ENCODE assay signal across 8 mouse cellular contexts in genomic region chr5:34948861-34949760, GRCm38 (mm10). TPM values are rescaled to one million over a fixed set of nuclear protein-coding genes. Genes with fewer than 3 reads are reported as not detected.
DNase-seq lines count a peak whose midpoint lies in the region; ATAC-seq and TF ChIP-seq lines count a peak whose summit lies in the region.

Gene Rgs12, plus strand, starts transcription at chr5:34949445.

- no peak for TF ChIP-seq CTCF in cerebellum, adult 2 months (IDR thresholded peaks at IDR 0.05; ENCODE audit: borderline replicate concordance, insufficient read depth, low read depth, low read length)

- peaks cover 25% of the 10 kb centered on the region for H3K36me3 ChIP-seq in hindbrain, embryonic 10.5 days

- H3K27me3 ChIP-seq in cerebellum, adult 2 months (ENCODE audit: control insufficient read depth, insufficient read depth, low read length) = no peaks in the 10 kb centered on the region; the same call in 1 of the 2 replicates
- H3K27me3 ChIP-seq in hindbrain, embryonic 10.5 days (ENCODE audit: insufficient read depth, poor library complexity, severe bottlenecking) = no peaks in the 10 kb centered on the region

- no peak for TF ChIP-seq POLR2A in cerebellum, adult 2 months (IDR thresholded peaks at IDR 0.05; ENCODE audit: borderline replicate concordance, insufficient read depth, low read length)

- H3K27ac ChIP-seq in cerebellum, adult 2 months (ENCODE audit: insufficient read depth, low read length) = peak within 1 kb of the TSS; percentile 52; the same call in 1 of the 2 replicates
- H3K27ac ChIP-seq in hindbrain, embryonic 10.5 days = peak within 1 kb of the TSS; percentile 99

- ATAC-seq in frontal cortex, adult (ENCODE audit: low TSS enrichment) = peak; percentile 53; the same call in 1 of the 2 replicates

- H3K4me3 ChIP-seq in cerebellum, adult 2 months (replicated peaks; ENCODE audit: insufficient read depth, low read depth, low read length) = peak within 1 kb of the TSS; percentile 57
- peak within 1 kb of the TSS; percentile 90 for H3K4me3 ChIP-seq in hindbrain, embryonic 10.5 days

- H3K4me1 ChIP-seq in cerebellum, adult 2 months (ENCODE audit: control insufficient read depth, insufficient read depth, low read length) = no peaks in the 10 kb centered on the region
- peaks cover 46% of the 10 kb centered on the region for H3K4me1 ChIP-seq in hindbrain, embryonic 10.5 days (replicated peaks)

- peak; percentile 89 for DNase-seq in MN1 (ENCODE audit: low spot score)
- DNase-seq in cerebellum, adult 2 months = peak; percentile 49 to 58
- peak; percentile 94 for DNase-seq in hindbrain, embryonic 10.5 days (ENCODE audit: low spot score)
- peak; percentile 57 to 62 for DNase-seq in layer of hippocampus, postnatal 14 days (ENCODE audit: low spot score in 2 of 2)
- DNase-seq in lung, postnatal 36 days = peak; percentile 90
- peak; percentile 88 for DNase-seq in retina, embryonic 14.5 days (ENCODE audit: low spot score)
- peak; percentile 76 to 79 for DNase-seq in urinary bladder, adult 18-20 months (ENCODE audit: low spot score in 2 of 2)

- 2% methylated on average over 84 of the region's 84 CpGs for WGBS in cerebellum, adult 2 months
- WGBS in hindbrain, embryonic 10.5 days = under 1% methylated on average over 81 of the region's 84 CpGs

- H3K9me3 ChIP-seq in hindbrain, embryonic 10.5 days = peaks cover 8% of the 10 kb centered on the region; the same call in 1 of the 2 replicates

RNA-seq across cellular contexts. Expression of gene Rgs12, which starts in this region (rescaled TPM):
- 13.0 and 16.0 TPM in 2 replicates for polyA plus RNA-seq in cerebellum, adult 2 months (2012; rRNA removed)
- polyA plus RNA-seq in hindbrain, embryonic 10.5 days (2016; fragmentation: Nextera tagmentation; extraction: Ambion mirVana) = 62.4 and 74.3 TPM in 2 replicates
- total RNA-seq in layer of hippocampus, postnatal 14 days (2021) = 10 to 100 TPM; 44.3 to 50.3 TPM

Comparison
In these comparisons a context has a peak if more than half of its experiments do, and no peak if none do; other contexts are left out.
1. Peak in every context shown above with its lines: DNase-seq, ATAC-seq, H3K4me3 ChIP-seq and H3K27ac ChIP-seq.